Mouse (Mus musculus) kidney, embryonic 14.5 days (tissue): ENCODE measurements around the gene Pitpnm2. TPM values are rescaled to one million over a fixed set of nuclear protein-coding genes. Genes with fewer than 3 reads are reported as not detected.

Experiments
- ATAC-seq: fragments of 200-750 bp; cut with Nextera tagmentation; 2 replicates; pipeline ENCODE4 v1.8.0; 2017; ENCODE audit warnings: moderate number of reproducible peaks, mild to moderate bottlenecking, moderate TSS enrichment, moderate library complexity; ENCODE audit not compliant: low FRiP score, low TSS enrichment
- H3K27ac ChIP-seq: fragments of 300-500 bp; sonication (generic); 2 replicates; pipeline ENCODE4 v1.5.1; 2014; ENCODE audit warnings: low read depth, mild to moderate bottlenecking, low read length, moderate library complexity, mixed read lengths
- H3K27me3 ChIP-seq: fragments of 300-500 bp; sonication (generic); 2 replicates; pipeline ENCODE4 v1.6.1; 2014; ENCODE audit warnings: mild to moderate bottlenecking, low read length; ENCODE audit not compliant: control insufficient read depth, insufficient read depth
- H3K36me3 ChIP-seq: fragments of 300-500 bp; sonication (generic); 2 replicates; pipeline ENCODE4 v1.6.1; 2014; ENCODE audit warnings: low read length, mixed read lengths; ENCODE audit not compliant: control insufficient read depth, insufficient read depth
- H3K4me1 ChIP-seq: fragments of 300-500 bp; sonication (generic); 2 replicates; pipeline ENCODE4 v1.6.1; 2014; ENCODE audit warnings: low read length, mixed read lengths; ENCODE audit not compliant: control insufficient read depth, insufficient read depth
- H3K4me2 ChIP-seq: fragments of 300-500 bp; sonication (generic); replicated peaks from 2 replicates; pipeline ENCODE4 v1.6.1; 2014; ENCODE audit warnings: low read depth, mild to moderate bottlenecking, low read length
- H3K4me3 ChIP-seq: fragments of 300-500 bp; sonication (generic); 2 replicates; pipeline ENCODE4 v1.5.1; 2014; ENCODE audit warnings: mild to moderate bottlenecking, low read length
- H3K9ac ChIP-seq: fragments of 300-500 bp; sonication (generic); 2 replicates; pipeline ENCODE4 v1.6.1; 2014; ENCODE audit warnings: low read depth, mild to moderate bottlenecking, low read length, moderate library complexity
- H3K9me3 ChIP-seq: fragments of 300-500 bp; sonication (generic); 2 replicates; pipeline ENCODE4 v1.6.1; 2016; ENCODE audit warnings: low read length; ENCODE audit not compliant: control insufficient read depth
- WGBS: fragments of 180-500 bp; shearing (Covaris S2); extraction: QIAGEN DNeasy Blood & Tissue Kit; methylation state at CpG from one replicate; pipeline ENCODE4 v1.1.7; 2014; 5-methylcytosine and 5-hydroxymethylcytosine counted together
- polyA plus RNA-seq: library from polyadenylated mRNA; unstranded; fragments of >200 nt; fragmentation: Nextera tagmentation; extraction: Ambion mirVana; gene quantifications from 2 replicates; pipeline ENCODE4 v1.2.1, GENCODE M21; 2014

Pitpnm2 gene
- polyA plus RNA-seq, 1 experiment from 2014 or later: 7.0 TPM

GRCm38 (mm10) chr5:124171781-124172180 is 77.8 kb downstream of the Pitpnm2 start:
- Histone ChIP-seq H3K27me3 (no peaks in the 10 kb centered on the region), H3K36me3 (no peaks in the 10 kb centered on the region), H3K9ac (no peak overlapping the region), H3K4me2 (no peak overlapping the region), H3K4me1 (peaks cover 16% of the 10 kb centered on the region; the same call in 1 of the 2 replicates), H3K9me3 (no peaks in the 10 kb centered on the region), H3K4me3 (no peak overlapping the region), H3K27ac (no peak overlapping the region)
- 54% methylated on average over 9 of the region's 9 CpGs for WGBS
- no peak for ATAC-seq

- Histone ChIP-seq H3K4me2 (no peak overlapping the region), H3K9ac (no peak overlapping the region), H3K36me3 (no peaks in the 10 kb centered on the region), H3K27ac (no peak overlapping the region), H3K4me3 (no peak overlapping the region), H3K9me3 (no peaks in the 10 kb centered on the region), H3K4me1 (peaks cover 26% of the 10 kb centered on the region; the same call in 1 of the 2 replicates), H3K27me3 (no peaks in the 10 kb centered on the region)
- ATAC-seq: no peak
- 95% methylated on average over 3 of the region's 3 CpGs for WGBS
These were observed 80.3 kb downstream of the Pitpnm2 start for GRCm38 (mm10) chr5:124169224-124169621.

GRCm38 (mm10) chr5:124168428-124169223 is 80.9 kb downstream of the Pitpnm2 start:
- ATAC-seq: no peak
- peaks cover 27% of the 10 kb centered on the region for H3K4me1 ChIP-seq

GRCm38 (mm10) chr5:124167621-124168020 is 81.9 kb downstream of the Pitpnm2 start:
- no peak for ATAC-seq
- H3K27ac ChIP-seq: no peak overlapping the region

More at GRCm38 (mm10) chr5:124168428-124169223, 80.9 kb downstream of the Pitpnm2 start:
- Histone ChIP-seq H3K27me3 (no peaks in the 10 kb centered on the region), H3K4me2 (no peak overlapping the region), H3K36me3 (no peaks in the 10 kb centered on the region), H3K9ac (no peak overlapping the region), H3K27ac (no peak overlapping the region), H3K9me3 (no peaks in the 10 kb centered on the region), H3K4me3 (no peak overlapping the region)
- 88% methylated on average over 12 of the region's 12 CpGs for WGBS

GRCm38 (mm10) chr5:124166741-124167140 is 82.8 kb downstream of the Pitpnm2 start:
- no peak overlapping the region for H3K27ac ChIP-seq
- no peaks in the 10 kb centered on the region for H3K9me3 ChIP-seq
- ATAC-seq: no peak
- H3K9ac ChIP-seq: no peak overlapping the region
- H3K4me1 ChIP-seq: peaks cover 32% of the 10 kb centered on the region
- H3K36me3 ChIP-seq: no peaks in the 10 kb centered on the region
- no peak overlapping the region for H3K4me2 ChIP-seq
- no peak overlapping the region for H3K4me3 ChIP-seq
- H3K27me3 ChIP-seq: no peaks in the 10 kb centered on the region

More at GRCm38 (mm10) chr5:124167621-124168020, 81.9 kb downstream of the Pitpnm2 start:
- Histone ChIP-seq H3K9ac (no peak overlapping the region), H3K36me3 (no peaks in the 10 kb centered on the region), H3K9me3 (no peaks in the 10 kb centered on the region), H3K4me3 (no peak overlapping the region), H3K4me1 (peaks cover 32% of the 10 kb centered on the region), H3K27me3 (no peaks in the 10 kb centered on the region), H3K4me2 (no peak overlapping the region)
- WGBS: 51% methylated on average over 10 of the region's 10 CpGs

- Histone ChIP-seq H3K9me3 (no peaks in the 10 kb centered on the region), H3K4me1 (peaks cover 32% of the 10 kb centered on the region), H3K4me2 (no peak overlapping the region), H3K36me3 (no peaks in the 10 kb centered on the region), H3K27ac (no peak overlapping the region), H3K27me3 (no peaks in the 10 kb centered on the region), H3K4me3 (no peak overlapping the region), H3K9ac (no peak overlapping the region)
- no peak for ATAC-seq
- WGBS: 51% methylated on average over 15 of the region's 15 CpGs
These were observed 83.7 kb downstream of the Pitpnm2 start for GRCm38 (mm10) chr5:124165622-124166570.

- ATAC-seq: no peak
- Histone ChIP-seq H3K36me3 (no peaks in the 10 kb centered on the region), H3K27me3 (no peaks in the 10 kb centered on the region), H3K4me3 (no peak overlapping the region), H3K4me2 (no peak overlapping the region), H3K4me1 (peaks cover 32% of the 10 kb centered on the region), H3K27ac (no peak overlapping the region), H3K9ac (no peak overlapping the region), H3K9me3 (no peaks in the 10 kb centered on the region)
- WGBS: 80% methylated on average over 11 of the region's 11 CpGs
These were observed 86.1 kb downstream of the Pitpnm2 start for GRCm38 (mm10) chr5:124163445-124163844.

- H3K27me3 ChIP-seq: no peaks in the 10 kb centered on the region
- no peak overlapping the region for H3K4me2 ChIP-seq
- no peak overlapping the region for H3K27ac ChIP-seq
- WGBS: 58% methylated on average over 5 of the region's 5 CpGs
- H3K36me3 ChIP-seq: no peaks in the 10 kb centered on the region
- ATAC-seq: peak; percentile 30; the same call in 1 of the 2 replicates
- no peak overlapping the region for H3K9ac ChIP-seq
- H3K9me3 ChIP-seq: no peaks in the 10 kb centered on the region
- H3K4me3 ChIP-seq: no peak overlapping the region
- H3K4me1 ChIP-seq: peaks cover 32% of the 10 kb centered on the region
These were observed 87.0 kb downstream of the Pitpnm2 start for GRCm38 (mm10) chr5:124162577-124162976.
